Mouse (Mus musculus) hindbrain, embryonic 13.5 days (tissue): ENCODE results near the gene Rab44. TPM values are rescaled to one million over a fixed set of nuclear protein-coding genes. Genes with fewer than 3 reads are reported as not detected.

Experiments used
- polyA plus RNA-seq: library from polyadenylated mRNA; unstranded; fragments of >200 nt; fragmentation: Nextera tagmentation; extraction: Ambion mirVana; gene quantifications from 2 replicates; pipeline ENCODE4 v1.2.1, GENCODE M21; 2015

Rab44 gene
- polyA plus RNA-seq, 1 experiment from 2014 or later, result 0.22 TPM

Other genes with a start within 250 kb of the Rab44 start
- gene 4930539E08Rik, start 198.8 kb upstream of the Rab44 start, polyA plus RNA-seq, result 0.31 and 0.57 TPM in 2 replicates
- gene Pxt1, start 170.3 kb upstream of the Rab44 start, polyA plus RNA-seq, result 0.19 TPM in 1 of 2 replicates, not detected in the other
- gene Kctd20, start 162.2 kb upstream of the Rab44 start, polyA plus RNA-seq, result 96.0 and 96.7 TPM in 2 replicates
- gene Stk38, start 106.2 kb upstream of the Rab44 start, polyA plus RNA-seq, result 111 and 122 TPM in 2 replicates
- 506 and 515 TPM in 2 replicates for gene Srsf3, start 81.5 kb upstream of the Rab44 start, polyA plus RNA-seq
- 56.5 and 56.9 TPM in 2 replicates for gene Cdkn1a, start 23.2 kb upstream of the Rab44 start, polyA plus RNA-seq
- 18.9 and 20.2 TPM in 2 replicates for gene Cpne5, start 124.0 kb downstream of the Rab44 start, polyA plus RNA-seq
- gene Ppil1, start 150.0 kb downstream of the Rab44 start, polyA plus RNA-seq, result 106 and 114 TPM in 2 replicates
- 108 and 111 TPM in 2 replicates for gene BC004004, start 154.6 kb downstream of the Rab44 start, polyA plus RNA-seq
- gene Pi16, start 203.5 kb downstream of the Rab44 start, polyA plus RNA-seq, result 1.3 and 2.0 TPM in 2 replicates
- 423 TPM in 2 replicates for gene Mtch1, start 233.8 kb downstream of the Rab44 start, polyA plus RNA-seq
- gene Fgd2, start 246.8 kb downstream of the Rab44 start, polyA plus RNA-seq, result 3.8 and 5.3 TPM in 2 replicates